Mouse (Mus musculus) forebrain, embryonic 11.5 days (tissue): ENCODE results near the gene Psat1. TPM values are rescaled to one million over a fixed set of nuclear protein-coding genes. Genes with fewer than 3 reads are reported as not detected.

Experiments
- ATAC-seq: fragments of 200-750 bp; cut with Nextera tagmentation; replicated peaks from 2 replicates; pipeline ENCODE4 v1.8.0; 2017; ENCODE audit warnings: moderate TSS enrichment; ENCODE audit not compliant: low FRiP score
- DNase-seq: peaks from one replicate; pipeline ENCODE4 v3.0.0-alpha.2; 2017; ENCODE audit warnings: low spot score
- H3K27ac ChIP-seq: fragments of 300-500 bp; sonication (generic); 2 replicates; pipeline ENCODE4 v1.5.1; 2014; ENCODE audit warnings: low read depth, low read length
- H3K27me3 ChIP-seq: fragments of 300-500 bp; sonication (generic); 2 replicates; pipeline ENCODE4 v1.6.1; 2014; ENCODE audit warnings: mild to moderate bottlenecking, low read length, mixed read lengths; ENCODE audit not compliant: control insufficient read depth, insufficient read depth
- H3K36me3 ChIP-seq: fragments of 300-500 bp; sonication (generic); 2 replicates; pipeline ENCODE4 v1.6.1; 2014; ENCODE audit warnings: mild to moderate bottlenecking, low read length, moderate library complexity, mixed read lengths; ENCODE audit not compliant: control insufficient read depth, insufficient read depth
- H3K4me1 ChIP-seq: fragments of 300-500 bp; sonication (generic); replicated peaks from 2 replicates; pipeline ENCODE4 v1.6.1; 2014; ENCODE audit warnings: low read length, mixed read lengths; ENCODE audit not compliant: control insufficient read depth, insufficient read depth
- H3K4me2 ChIP-seq: fragments of 300-500 bp; sonication (generic); 2 replicates; pipeline ENCODE4 v1.6.1; 2014; ENCODE audit warnings: low read depth, mild to moderate bottlenecking, low read length, moderate library complexity, mixed read lengths; ENCODE audit not compliant: severe bottlenecking
- H3K4me3 ChIP-seq: fragments of 300-500 bp; sonication (generic); 2 replicates; pipeline ENCODE4 v1.5.1; 2014; ENCODE audit warnings: low read depth, low read length
- H3K9ac ChIP-seq: fragments of 300-500 bp; sonication (generic); 2 replicates; pipeline ENCODE4 v1.6.1; 2014; ENCODE audit warnings: low read length
- H3K9me3 ChIP-seq: fragments of 300-500 bp; sonication (generic); 2 replicates; pipeline ENCODE4 v1.6.1; 2016; ENCODE audit warnings: low read length, mixed read lengths; ENCODE audit not compliant: control insufficient read depth
- WGBS: fragments of 180-500 bp; shearing (Covaris S2); extraction: QIAGEN DNeasy Blood & Tissue Kit; methylation state at CpG from one replicate; pipeline ENCODE4 v1.1.7; 2014; 5-methylcytosine and 5-hydroxymethylcytosine counted together
- polyA plus RNA-seq: library from polyadenylated mRNA; unstranded; fragments of >200 nt; fragmentation: Nextera tagmentation; extraction: Ambion mirVana; gene quantifications from 2 replicates; pipeline ENCODE4 v1.2.1, GENCODE M21; 2014

Gene Psat1
- polyA plus RNA-seq, 1 experiment from 2014 or later = 137 TPM

DNA sequence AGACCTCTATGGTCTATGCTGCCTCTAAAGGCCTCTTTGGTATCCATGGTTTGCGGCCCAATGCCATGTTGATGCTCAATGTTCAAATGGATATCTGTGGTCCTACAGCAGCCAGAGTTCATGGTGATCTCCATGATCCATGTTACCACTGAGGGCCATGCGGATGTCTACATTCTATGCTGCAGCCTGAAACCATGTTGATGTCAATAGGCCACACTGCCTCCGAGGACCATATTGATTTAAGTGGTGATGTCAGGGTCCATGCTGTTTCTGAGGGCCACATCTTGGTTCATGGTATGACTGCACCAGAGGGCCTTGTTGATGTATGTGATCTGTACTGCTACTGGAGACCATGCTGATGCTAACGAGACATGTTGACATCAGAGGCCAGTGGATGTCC lies 55.0 kb downstream of the Psat1 start:
- Histone ChIP-seq H3K4me2 (no peak overlapping the region), H3K4me3 (no peak overlapping the region), H3K36me3 (no peaks in the 10 kb centered on the region), H3K4me1 (no peaks in the 10 kb centered on the region), H3K9ac (no peak overlapping the region), H3K27ac (no peak overlapping the region), H3K9me3 (no peaks in the 10 kb centered on the region), H3K27me3 (no peaks in the 10 kb centered on the region)
- DNase-seq (no peak), ATAC-seq (no peak)
- 90% methylated on average over 4 of the region's 4 CpGs for WGBS

GRCm38 (mm10) chr19:15888466-15888865 lies 58.7 kb downstream of the Psat1 start:
- DNase-seq (no peak), ATAC-seq (no peak)
- H3K9me3 ChIP-seq = no peaks in the 10 kb centered on the region
- no peaks in the 10 kb centered on the region for H3K36me3 ChIP-seq
- H3K4me3 ChIP-seq = no peak overlapping the region
- H3K27me3 ChIP-seq = no peaks in the 10 kb centered on the region
- 94% methylated on average over 4 of the region's 4 CpGs for WGBS
- H3K27ac ChIP-seq = no peak overlapping the region
- no peaks in the 10 kb centered on the region for H3K4me1 ChIP-seq
- no peak overlapping the region for H3K4me2 ChIP-seq
- no peak overlapping the region for H3K9ac ChIP-seq

DNA sequence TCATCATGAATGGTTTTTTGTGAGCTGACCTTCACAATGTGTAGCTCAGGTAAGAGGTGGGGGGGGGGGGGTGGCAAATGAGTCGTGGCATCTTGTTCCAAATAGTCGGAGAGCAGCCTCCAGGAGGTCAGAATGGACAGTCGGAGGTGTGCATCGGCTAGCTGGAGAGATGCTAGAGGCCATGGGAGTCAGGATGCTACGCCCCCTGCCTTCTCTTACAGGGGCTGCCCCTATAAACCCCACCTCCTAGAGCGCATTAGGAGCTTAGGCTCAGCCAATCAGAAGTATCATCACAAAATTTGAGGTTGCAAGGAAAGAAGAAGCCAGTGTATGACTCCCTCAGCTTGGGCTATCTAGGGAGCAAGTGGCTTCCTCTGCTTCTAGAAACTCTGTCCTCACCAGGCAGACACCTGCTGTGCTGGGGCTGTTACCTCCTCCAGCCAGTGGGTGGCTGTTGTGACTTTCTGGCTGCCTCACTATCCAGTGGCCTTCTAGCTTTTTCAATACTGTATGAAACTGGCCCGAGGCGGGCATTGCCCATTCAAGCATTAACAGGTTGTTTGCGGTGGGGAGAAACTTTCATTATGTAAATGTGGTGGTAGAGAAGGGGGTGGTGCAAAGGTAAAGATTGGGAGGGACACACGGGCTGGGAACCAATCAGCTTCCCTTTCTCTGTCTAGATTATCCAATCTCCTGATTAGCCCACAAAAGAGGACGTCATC lies 64.3 kb downstream of the Psat1 start:
- 73% methylated on average over 11 of the region's 11 CpGs for WGBS
- Histone ChIP-seq H3K4me2 (no peak overlapping the region), H3K36me3 (no peaks in the 10 kb centered on the region), H3K27ac (no peak overlapping the region), H3K9ac (no peak overlapping the region), H3K4me1 (no peaks in the 10 kb centered on the region), H3K9me3 (no peaks in the 10 kb centered on the region), H3K27me3 (no peaks in the 10 kb centered on the region), H3K4me3 (no peak overlapping the region)
- no peak for DNase-seq
- no peak for ATAC-seq

GRCm38 (mm10) chr19:15880731-15881130 lies 66.4 kb downstream of the Psat1 start:
- ATAC-seq (no peak), DNase-seq (no peak)
- H3K27ac ChIP-seq = no peak overlapping the region
- no peak overlapping the region for H3K4me3 ChIP-seq
- no peak overlapping the region for H3K4me2 ChIP-seq
- 89% methylated on average over 8 of the region's 8 CpGs for WGBS
- H3K9me3 ChIP-seq = no peaks in the 10 kb centered on the region
- H3K36me3 ChIP-seq = no peaks in the 10 kb centered on the region
- H3K9ac ChIP-seq = no peak overlapping the region
- no peaks in the 10 kb centered on the region for H3K27me3 ChIP-seq
- H3K4me1 ChIP-seq = no peaks in the 10 kb centered on the region

DNA sequence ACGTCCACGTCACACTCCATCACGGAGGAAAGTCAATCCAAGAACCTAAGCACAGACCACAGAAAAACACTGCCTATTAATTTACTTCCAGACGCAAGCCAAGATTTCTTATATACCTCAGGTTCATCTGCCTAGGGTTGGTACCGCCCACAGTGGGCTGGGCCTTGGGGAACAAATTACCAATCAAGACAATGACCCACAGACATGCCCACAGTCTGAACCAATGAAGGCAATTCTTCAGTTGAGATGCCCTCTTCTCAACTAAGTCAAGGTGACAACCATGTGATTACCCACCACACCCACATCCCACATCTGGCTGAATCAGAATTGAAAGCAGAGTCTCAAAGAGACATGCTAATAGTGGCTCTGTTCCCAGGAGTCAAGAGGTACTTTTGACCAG lies 67.9 kb downstream of the Psat1 start:
- no peaks in the 10 kb centered on the region for H3K4me1 ChIP-seq
- no peaks in the 10 kb centered on the region for H3K27me3 ChIP-seq
- H3K4me2 ChIP-seq = no peak overlapping the region
- H3K4me3 ChIP-seq = no peak overlapping the region
- H3K9me3 ChIP-seq = no peaks in the 10 kb centered on the region
- H3K27ac ChIP-seq = no peak overlapping the region
- WGBS = 90% methylated on average over 5 of the region's 5 CpGs
- H3K36me3 ChIP-seq = no peaks in the 10 kb centered on the region
- DNase-seq (no peak), ATAC-seq (no peak)
- no peak overlapping the region for H3K9ac ChIP-seq

GRCm38 (mm10) chr19:15868865-15869698 lies 78.1 kb downstream of the Psat1 start:
- H3K4me2 ChIP-seq = no peak overlapping the region
- no peaks in the 10 kb centered on the region for H3K27me3 ChIP-seq
- 23% methylated on average over 7 of the region's 7 CpGs for WGBS
- peak; percentile 63; the same call in 1 of the 2 replicates for ATAC-seq
- H3K4me3 ChIP-seq = no peak overlapping the region
- H3K36me3 ChIP-seq = no peaks in the 10 kb centered on the region
- no peak overlapping the region for H3K27ac ChIP-seq
- no peak for DNase-seq
- H3K9ac ChIP-seq = no peak overlapping the region
- no peaks in the 10 kb centered on the region for H3K9me3 ChIP-seq
- H3K4me1 ChIP-seq = no peaks in the 10 kb centered on the region

GRCm38 (mm10) chr19:15866851-15867250 lies 80.3 kb downstream of the Psat1 start:
- H3K4me1 ChIP-seq = no peaks in the 10 kb centered on the region
- WGBS = 67% methylated on average over 4 of the region's 4 CpGs
- H3K36me3 ChIP-seq = no peaks in the 10 kb centered on the region
- no peaks in the 10 kb centered on the region for H3K9me3 ChIP-seq
- no peak overlapping the region for H3K4me3 ChIP-seq
- no peak overlapping the region for H3K4me2 ChIP-seq
- DNase-seq (no peak), ATAC-seq (0 out of 2 replicates have a peak, but pooled peaks have one; percentile 7)
- H3K27ac ChIP-seq = no peak overlapping the region
- H3K27me3 ChIP-seq = no peaks in the 10 kb centered on the region
- no peak overlapping the region for H3K9ac ChIP-seq

DNA sequence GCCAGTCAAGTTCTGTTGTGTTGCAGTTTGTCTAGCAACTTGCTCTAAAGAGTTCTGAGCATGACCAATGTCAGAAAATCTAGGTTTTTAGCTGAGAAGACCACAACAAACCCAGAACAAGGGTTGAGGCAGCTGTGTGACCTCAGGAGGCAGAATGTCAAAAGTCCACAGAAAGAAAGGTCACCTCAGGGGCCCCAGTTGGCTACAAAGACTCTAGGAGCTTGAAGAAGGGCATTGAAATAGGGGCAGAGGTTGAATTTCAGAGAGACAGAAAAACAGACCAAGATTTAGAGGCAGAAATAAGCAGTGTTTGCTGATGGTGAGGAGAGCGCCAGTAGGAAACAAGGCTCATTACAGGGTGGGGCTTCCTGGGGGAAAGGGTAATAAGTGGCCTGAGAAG lies 81.0 kb downstream of the Psat1 start:
- 60% methylated on average over 1 of the region's 1 CpGs for WGBS
- no peaks in the 10 kb centered on the region for H3K9me3 ChIP-seq
- no peaks in the 10 kb centered on the region for H3K4me1 ChIP-seq
- DNase-seq = no peak
- no peaks in the 10 kb centered on the region for H3K36me3 ChIP-seq
- H3K4me3 ChIP-seq = no peak overlapping the region
- H3K27ac ChIP-seq = no peak overlapping the region
- no peak overlapping the region for H3K9ac ChIP-seq
- ATAC-seq = no peak
- no peak overlapping the region for H3K4me2 ChIP-seq
- H3K27me3 ChIP-seq = no peaks in the 10 kb centered on the region
